Mouse (Mus musculus): ENCODE data around the gene Golga2.
"Not testable (repeated sequence)": the region's sequence is repeated elsewhere in the genome, so short reads cannot be mapped to it uniquely, and the experiment has no call there.

Gene Golga2

GRCm38 (mm10) chr2:32288371-32288931, 1.3 kb downstream of the Golga2 start:
- peak; percentile 57 for DNase-seq (ENCODE audit: low read depth)

- peak; percentile 88 for DNase-seq (ENCODE audit: low read depth)
These were observed 2.4 kb downstream of the Golga2 start for GRCm38 (mm10) chr2:32289578-32289977.

- no peak for DNase-seq (ENCODE audit: low read depth)
These were observed 7.2 kb downstream of the Golga2 start for GRCm38 (mm10) chr2:32294348-32294747.

- no peak for DNase-seq (ENCODE audit: low read depth)
These were observed 8.1 kb downstream of the Golga2 start for GRCm38 (mm10) chr2:32295285-32295684.

- DNase-seq (ENCODE audit: low read depth), result not testable (repeated sequence)
These were observed 8.7 kb downstream of the Golga2 start for GRCm38 (mm10) chr2:32295842-32296241.

- no peak for DNase-seq (ENCODE audit: low read depth)
These were observed 12.3 kb downstream of the Golga2 start for GRCm38 (mm10) chr2:32299469-32299868.

GRCm38 (mm10) chr2:32302952-32303351, 15.8 kb downstream of the Golga2 start:
- DNase-seq (ENCODE audit: low read depth), result no peak

GRCm38 (mm10) chr2:32304145-32304832, 17.1 kb downstream of the Golga2 start:
- DNase-seq (ENCODE audit: low read depth), result peak; percentile 59

GRCm38 (mm10) chr2:32305668-32306067, 18.5 kb downstream of the Golga2 start:
- no peak for DNase-seq (ENCODE audit: low read depth)

GRCm38 (mm10) chr2:32306176-32306575, 19.0 kb downstream of the Golga2 start:
- no peak for DNase-seq (ENCODE audit: low read depth)

- DNase-seq (ENCODE audit: low read depth), result no peak
These were observed 20.1 kb downstream of the Golga2 start for GRCm38 (mm10) chr2:32307247-32307798.

- peak; percentile 77 for DNase-seq (ENCODE audit: low read depth)
These were observed 21.0 kb downstream of the Golga2 start for GRCm38 (mm10) chr2:32307941-32308760.

- DNase-seq (ENCODE audit: low read depth), result no peak
These were observed 21.8 kb downstream of the Golga2 start for GRCm38 (mm10) chr2:32308870-32309568.

- DNase-seq (ENCODE audit: low read depth), result no peak
These were observed 23.1 kb downstream of the Golga2 start for GRCm38 (mm10) chr2:32310096-32310845.

GRCm38 (mm10) chr2:32311443-32312317, 24.5 kb downstream of the Golga2 start:
- DNase-seq (ENCODE audit: low read depth), result peak; percentile 33

GRCm38 (mm10) chr2:32312318-32312964, 25.3 kb downstream of the Golga2 start:
- peak; percentile 85 for DNase-seq (ENCODE audit: low read depth)

GRCm38 (mm10) chr2:32314831-32315230, 27.6 kb downstream of the Golga2 start:
- no peak for DNase-seq (ENCODE audit: low read depth)

GRCm38 (mm10) chr2:32315751-32316150, 28.6 kb downstream of the Golga2 start:
- DNase-seq (ENCODE audit: low read depth), result no peak

GRCm38 (mm10) chr2:32316887-32317656, 29.9 kb downstream of the Golga2 start:
- no peak for DNase-seq (ENCODE audit: low read depth)
